Mouse (Mus musculus): Measurements from ENCODE around the gene Sept3. TPM values are rescaled to one million over a fixed set of nuclear protein-coding genes. Genes with fewer than 3 reads are reported as not detected.

Gene Sept3
- polyA plus RNA-seq, 1 experiment from 2014 or later: 321 TPM

DNA sequence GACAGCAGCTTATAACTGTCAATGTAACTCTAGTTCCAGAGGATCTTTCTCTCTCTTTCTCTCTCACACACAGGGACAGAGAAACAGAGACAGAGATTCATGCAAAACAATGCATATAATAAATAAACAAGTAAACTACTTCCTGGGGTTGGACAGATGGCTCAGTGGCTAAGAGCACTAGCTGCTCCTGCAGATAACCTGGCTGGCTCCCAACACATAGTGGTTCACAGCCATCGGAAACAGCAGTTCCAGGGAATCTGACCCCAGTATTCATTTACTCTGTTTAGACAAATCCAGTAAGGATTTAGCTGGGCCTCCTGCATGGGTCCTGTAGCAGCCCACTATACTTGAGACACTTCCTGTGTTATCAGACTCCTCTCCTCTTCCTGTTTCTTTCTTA, 44.9 kb downstream of the Sept3 start:
- H3K4me2 ChIP-seq (ENCODE audit: low read length): no peak overlapping the region
- no peak overlapping the region for H3K27ac ChIP-seq (ENCODE audit: low read depth, low read length)
- no peaks in the 10 kb centered on the region for H3K4me1 ChIP-seq (ENCODE audit: control insufficient read depth, insufficient read depth, low read depth, low read length)
- H3K4me3 ChIP-seq (ENCODE audit: low read length): no peak overlapping the region
- H3K27me3 ChIP-seq (replicated peaks; ENCODE audit: control insufficient read depth, insufficient read depth, low read length): no peaks in the 10 kb centered on the region
- no peak for ATAC-seq
- WGBS: 33% methylated on average over 1 of the region's 1 CpGs
- no peaks in the 10 kb centered on the region for H3K9me3 ChIP-seq (ENCODE audit: control insufficient read depth, low read length)
- H3K9ac ChIP-seq (ENCODE audit: low read depth, low read length): no peak overlapping the region
- no peaks in the 10 kb centered on the region for H3K36me3 ChIP-seq (ENCODE audit: control insufficient read depth, insufficient read depth, low read length)

DNA sequence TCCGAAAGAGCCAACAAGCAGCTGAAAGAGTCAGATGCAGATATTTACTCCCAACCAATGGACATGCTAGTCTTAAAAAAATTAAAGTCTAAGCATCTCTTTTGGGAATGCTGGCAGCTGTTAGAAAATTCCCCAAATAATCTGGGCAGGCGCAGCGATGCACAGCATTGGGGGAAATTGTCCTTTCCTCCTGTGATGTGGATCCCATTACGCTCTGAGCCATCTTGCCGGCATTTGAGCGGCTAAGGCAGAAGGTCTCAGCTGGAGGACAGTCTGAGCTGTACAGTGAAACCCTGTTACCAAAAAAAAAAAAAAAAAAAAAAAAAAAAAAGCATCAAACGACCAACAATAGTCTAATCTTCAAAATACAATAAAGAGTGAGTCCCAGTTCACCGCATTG, 47.5 kb downstream of the Sept3 start:
- ATAC-seq: no peak
- Histone ChIP-seq H3K4me2 (ENCODE audit: low read length) (no peak overlapping the region), H3K9ac (ENCODE audit: low read depth, low read length) (no peak overlapping the region), H3K4me1 (ENCODE audit: control insufficient read depth, insufficient read depth, low read depth, low read length) (no peaks in the 10 kb centered on the region), H3K4me3 (ENCODE audit: low read length) (no peak overlapping the region), H3K27me3 (replicated peaks; ENCODE audit: control insufficient read depth, insufficient read depth, low read length) (no peaks in the 10 kb centered on the region), H3K36me3 (ENCODE audit: control insufficient read depth, insufficient read depth, low read length) (no peaks in the 10 kb centered on the region), H3K9me3 (ENCODE audit: control insufficient read depth, low read length) (no peaks in the 10 kb centered on the region), H3K27ac (ENCODE audit: low read depth, low read length) (no peak overlapping the region)
- WGBS: 72% methylated on average over 8 of the region's 8 CpGs

GRCm38 (mm10) chr15:82325382-82325781, 50.7 kb downstream of the Sept3 start:
- H3K36me3 ChIP-seq (ENCODE audit: control insufficient read depth, insufficient read depth, low read length): no peaks in the 10 kb centered on the region
- H3K9me3 ChIP-seq (ENCODE audit: control insufficient read depth, low read length): no peaks in the 10 kb centered on the region
- H3K4me3 ChIP-seq (ENCODE audit: low read length): no peak overlapping the region
- H3K9ac ChIP-seq (ENCODE audit: low read depth, low read length): no peak overlapping the region
- 78% methylated on average over 2 of the region's 2 CpGs for WGBS
- H3K4me2 ChIP-seq (ENCODE audit: low read length): no peak overlapping the region
- no peaks in the 10 kb centered on the region for H3K4me1 ChIP-seq (ENCODE audit: control insufficient read depth, insufficient read depth, low read depth, low read length)
- no peaks in the 10 kb centered on the region for H3K27me3 ChIP-seq (replicated peaks; ENCODE audit: control insufficient read depth, insufficient read depth, low read length)
- ATAC-seq: no peak
- no peak overlapping the region for H3K27ac ChIP-seq (ENCODE audit: low read depth, low read length)

GRCm38 (mm10) chr15:82335194-82335593, 60.5 kb downstream of the Sept3 start:
- peaks cover 3% of the 10 kb centered on the region; the same call in 1 of the 2 replicates for H3K27me3 ChIP-seq (replicated peaks; ENCODE audit: control insufficient read depth, insufficient read depth, low read length)
- peaks cover 3% of the 10 kb centered on the region; the same call in 1 of the 2 replicates for H3K36me3 ChIP-seq (ENCODE audit: control insufficient read depth, insufficient read depth, low read length)
- 94% methylated on average over 4 of the region's 4 CpGs for WGBS
- no peak for ATAC-seq
- no peak overlapping the region for H3K4me2 ChIP-seq (ENCODE audit: low read length)
- H3K9me3 ChIP-seq (ENCODE audit: control insufficient read depth, low read length): no peaks in the 10 kb centered on the region
- peaks cover 10% of the 10 kb centered on the region for H3K4me1 ChIP-seq (ENCODE audit: control insufficient read depth, insufficient read depth, low read depth, low read length)
- no peak overlapping the region for H3K4me3 ChIP-seq (ENCODE audit: low read length)
- no peak overlapping the region for H3K9ac ChIP-seq (ENCODE audit: low read depth, low read length)
- H3K27ac ChIP-seq (ENCODE audit: low read depth, low read length): no peak overlapping the region

DNA sequence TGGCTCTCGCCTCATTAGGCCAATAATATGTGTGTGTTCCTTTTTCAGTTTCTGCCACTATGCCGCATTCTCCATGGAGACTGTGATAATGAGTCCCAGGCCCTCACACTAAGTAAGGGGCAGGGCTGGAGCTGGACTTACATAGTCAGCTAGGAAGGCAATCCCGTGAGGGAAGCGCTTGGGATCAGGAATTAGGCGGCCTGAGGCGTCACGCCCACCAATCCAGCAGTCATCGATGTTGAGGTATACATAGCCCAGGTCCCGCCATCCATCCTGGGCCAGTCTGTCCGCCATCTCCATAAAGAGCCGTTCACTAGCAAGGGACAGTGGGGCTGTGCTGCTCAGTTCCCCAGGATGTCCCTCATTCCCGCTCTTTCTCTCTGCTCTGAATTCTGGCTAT, 61.9 kb downstream of the Sept3 start:
- no peak for ATAC-seq
- H3K36me3 ChIP-seq (ENCODE audit: control insufficient read depth, insufficient read depth, low read length): peaks cover 3% of the 10 kb centered on the region; the same call in 1 of the 2 replicates
- no peak overlapping the region for H3K9ac ChIP-seq (ENCODE audit: low read depth, low read length)
- H3K9me3 ChIP-seq (ENCODE audit: control insufficient read depth, low read length): no peaks in the 10 kb centered on the region
- no peak overlapping the region for H3K4me3 ChIP-seq (ENCODE audit: low read length)
- H3K27ac ChIP-seq (ENCODE audit: low read depth, low read length): no peak overlapping the region
- peaks cover 10% of the 10 kb centered on the region for H3K27me3 ChIP-seq (replicated peaks; ENCODE audit: control insufficient read depth, insufficient read depth, low read length)
- peaks cover 15% of the 10 kb centered on the region for H3K4me1 ChIP-seq (ENCODE audit: control insufficient read depth, insufficient read depth, low read depth, low read length)
- H3K4me2 ChIP-seq (ENCODE audit: low read length): no peak overlapping the region
- 68% methylated on average over 12 of the region's 12 CpGs for WGBS

GRCm38 (mm10) chr15:82337875-82338274, 63.2 kb downstream of the Sept3 start:
- Histone ChIP-seq H3K36me3 (ENCODE audit: control insufficient read depth, insufficient read depth, low read length) (peaks cover 3% of the 10 kb centered on the region; the same call in 1 of the 2 replicates), H3K9ac (ENCODE audit: low read depth, low read length) (peak overlapping the region; percentile 53; the same call in 1 of the 2 replicates), H3K9me3 (ENCODE audit: control insufficient read depth, low read length) (no peaks in the 10 kb centered on the region), H3K27ac (ENCODE audit: low read depth, low read length) (no peak overlapping the region), H3K4me3 (ENCODE audit: low read length) (peak overlapping the region; percentile 47), H3K4me2 (ENCODE audit: low read length) (peak overlapping the region; percentile 76), H3K4me1 (ENCODE audit: control insufficient read depth, insufficient read depth, low read depth, low read length) (peaks cover 15% of the 10 kb centered on the region), H3K27me3 (replicated peaks; ENCODE audit: control insufficient read depth, insufficient read depth, low read length) (peaks cover 10% of the 10 kb centered on the region)
- 39% methylated on average over 4 of the region's 4 CpGs for WGBS
- no peak for ATAC-seq

DNA sequence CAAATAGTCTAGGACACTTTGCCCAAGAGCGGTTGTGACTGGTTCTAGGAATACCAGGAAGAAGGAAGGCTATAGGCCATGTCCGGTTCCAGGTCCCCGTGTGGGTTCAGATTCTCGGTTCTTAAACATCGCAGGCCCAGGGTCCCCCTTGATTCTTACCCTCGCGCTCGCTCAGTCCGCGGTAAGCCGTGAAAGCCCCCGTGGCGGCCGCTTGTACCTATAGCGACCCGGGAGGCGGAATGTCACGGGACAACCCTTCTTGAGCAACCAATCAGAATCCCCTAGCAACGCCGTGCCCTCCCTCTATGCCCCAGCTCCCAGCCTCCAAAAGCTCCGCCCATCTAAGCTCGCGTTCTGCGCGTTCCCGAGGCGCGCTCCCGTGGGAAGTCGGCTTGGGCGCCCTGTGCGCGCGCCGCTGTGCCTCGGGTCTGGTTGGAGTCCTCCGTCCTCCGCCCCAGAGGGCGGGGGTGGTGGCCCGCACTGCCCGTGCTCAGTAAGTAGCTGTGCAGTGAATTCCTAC, 64.0 kb downstream of the Sept3 start, which contains the start of the genes Naga, Pheta2 and Smdt1:
Naga (minus strand) TSS at position 333 of the 520 bp plus-strand sequence.
Pheta2 (plus strand) TSS at position 350 of the 520 bp plus-strand sequence.
Smdt1 (plus strand) TSS at position 367 of the 520 bp plus-strand sequence.
- H3K9me3 ChIP-seq (ENCODE audit: control insufficient read depth, low read length): no peaks in the 10 kb centered on the region
- ATAC-seq: peak; percentile 92
- 0% methylated on average over 41 of the region's 41 CpGs for WGBS

DNA sequence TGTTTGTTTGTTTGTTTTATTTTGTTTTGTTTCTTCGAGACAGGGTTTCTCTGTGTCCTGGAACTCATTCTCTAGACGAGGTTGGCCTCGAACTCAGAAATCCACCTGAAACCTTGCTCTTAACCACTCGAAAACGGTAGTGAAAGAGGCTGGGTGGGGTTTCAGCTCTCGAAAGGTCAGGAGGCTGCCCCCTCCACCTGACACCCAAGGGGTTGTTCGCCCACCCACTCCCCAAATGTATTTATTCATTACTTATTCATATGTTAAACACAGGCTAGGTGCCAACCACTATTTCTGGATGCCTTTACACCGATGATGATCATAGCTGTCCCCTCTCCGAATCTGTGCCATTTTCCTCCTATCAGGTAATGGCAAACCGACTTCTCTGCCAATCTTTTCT, 64.5 kb downstream of the Sept3 start:
- peak overlapping the region; percentile 53 for H3K9ac ChIP-seq (ENCODE audit: low read depth, low read length)
- no peak for ATAC-seq
- H3K27me3 ChIP-seq (replicated peaks; ENCODE audit: control insufficient read depth, insufficient read depth, low read length): peaks cover 10% of the 10 kb centered on the region
- peak overlapping the region; percentile 76 for H3K4me2 ChIP-seq (ENCODE audit: low read length)
- no peak overlapping the region for H3K27ac ChIP-seq (ENCODE audit: low read depth, low read length)
- H3K36me3 ChIP-seq (ENCODE audit: control insufficient read depth, insufficient read depth, low read length): peaks cover 3% of the 10 kb centered on the region; the same call in 1 of the 2 replicates
- 52% methylated on average over 10 of the region's 10 CpGs for WGBS
- no peaks in the 10 kb centered on the region for H3K9me3 ChIP-seq (ENCODE audit: control insufficient read depth, low read length)
- H3K4me3 ChIP-seq (ENCODE audit: low read length): peak overlapping the region; percentile 47
- peaks cover 15% of the 10 kb centered on the region for H3K4me1 ChIP-seq (ENCODE audit: control insufficient read depth, insufficient read depth, low read depth, low read length)

More for the DNA sequence above, 64.0 kb downstream of the Sept3 start, which contains the start of the genes Naga, Pheta2 and Smdt1:
- Histone ChIP-seq H3K4me1 (ENCODE audit: control insufficient read depth, insufficient read depth, low read depth, low read length) (peaks cover 15% of the 10 kb centered on the region), H3K4me3 (ENCODE audit: low read length) (peak within 1 kb of the TSS; percentile 47), H3K4me2 (ENCODE audit: low read length) (peak within 1 kb of the TSS; percentile 76), H3K9ac (ENCODE audit: low read depth, low read length) (peak within 1 kb of the TSS; percentile 53), H3K36me3 (ENCODE audit: control insufficient read depth, insufficient read depth, low read length) (peaks cover 3% of the 10 kb centered on the region; the same call in 1 of the 2 replicates), H3K27ac (ENCODE audit: low read depth, low read length) (no peak within 1 kb of the TSS), H3K27me3 (replicated peaks; ENCODE audit: control insufficient read depth, insufficient read depth, low read length) (peaks cover 10% of the 10 kb centered on the region)

GRCm38 (mm10) chr15:82339634-82340254, 65.1 kb downstream of the Sept3 start:
- no peak overlapping the region for H3K27ac ChIP-seq (ENCODE audit: low read depth, low read length)
- no peak overlapping the region for H3K4me3 ChIP-seq (ENCODE audit: low read length)
- no peaks in the 10 kb centered on the region for H3K9me3 ChIP-seq (ENCODE audit: control insufficient read depth, low read length)

More at GRCm38 (mm10) chr15:82339634-82340254, 65.1 kb downstream of the Sept3 start:
- ATAC-seq: no peak
- Histone ChIP-seq H3K4me2 (ENCODE audit: low read length) (no peak overlapping the region), H3K9ac (ENCODE audit: low read depth, low read length) (no peak overlapping the region), H3K4me1 (ENCODE audit: control insufficient read depth, insufficient read depth, low read depth, low read length) (peaks cover 15% of the 10 kb centered on the region), H3K36me3 (ENCODE audit: control insufficient read depth, insufficient read depth, low read length) (no peaks in the 10 kb centered on the region), H3K27me3 (replicated peaks; ENCODE audit: control insufficient read depth, insufficient read depth, low read length) (peaks cover 10% of the 10 kb centered on the region)
- WGBS: 72% methylated on average over 8 of the region's 8 CpGs

Data from hindbrain, embryonic 16.5 days (tissue).